Mouse (Mus musculus) stomach, postnatal 0 days (tissue): ENCODE results near the gene Klf3. TPM values are rescaled to one million over a fixed set of nuclear protein-coding genes. Genes with fewer than 3 reads are reported as not detected.
A peak's percentile ranks its signal among the peaks of the same experiment; 100 is the strongest.

Source experiments
- ATAC-seq: fragments of 200-750 bp; cut with Nextera tagmentation; 2 replicates; pipeline ENCODE4 v1.8.0; 2017; ENCODE audit not compliant: low FRiP score, low TSS enrichment
- DNase-seq: peaks from one replicate; pipeline ENCODE4 v3.0.0-alpha.2; 2016; ENCODE audit warnings: low spot score
- H3K27ac ChIP-seq: fragments of 300-500 bp; sonication (generic); replicated peaks from 2 replicates; pipeline ENCODE4 v1.5.1; 2014; ENCODE audit warnings: mild to moderate bottlenecking, control low read depth
- H3K27me3 ChIP-seq: fragments of 300-500 bp; sonication (generic); 2 replicates; pipeline ENCODE4 v1.6.1; 2014; ENCODE audit warnings: low read length; ENCODE audit not compliant: control insufficient read depth, insufficient read depth
- H3K36me3 ChIP-seq: fragments of 300-500 bp; sonication (generic); 2 replicates; pipeline ENCODE4 v1.6.1; 2014; ENCODE audit warnings: low read length, mixed read lengths; ENCODE audit not compliant: control insufficient read depth, insufficient read depth
- H3K4me1 ChIP-seq: fragments of 300-500 bp; sonication (generic); replicated peaks from 2 replicates; pipeline ENCODE4 v1.6.1; 2014; ENCODE audit warnings: antibody characterized with exemption; ENCODE audit not compliant: control insufficient read depth, insufficient read depth
- H3K4me2 ChIP-seq: fragments of 300-500 bp; sonication (generic); replicated peaks from 2 replicates; pipeline ENCODE4 v1.6.1; 2014; ENCODE audit warnings: low read depth, mild to moderate bottlenecking, control low read depth, moderate library complexity
- H3K4me3 ChIP-seq: fragments of 300-500 bp; sonication (generic); 2 replicates; pipeline ENCODE4 v1.5.1; 2014; ENCODE audit warnings: low read depth, low read length, control low read depth
- H3K9ac ChIP-seq: fragments of 300-500 bp; sonication (generic); 2 replicates; pipeline ENCODE4 v1.6.1; 2014; ENCODE audit warnings: mild to moderate bottlenecking, low read length, control low read depth, mixed read lengths
- H3K9me3 ChIP-seq: fragments of 300-500 bp; sonication (generic); 2 replicates; pipeline ENCODE4 v1.6.1; 2016; ENCODE audit warnings: low read length; ENCODE audit not compliant: control insufficient read depth
- CTCF ChIP-seq: IDR thresholded peaks from 2 replicates; pipeline ENCODE4 v1.5.1; 2016; ENCODE audit warnings: antibody characterized with exemption, low read depth, mild to moderate bottlenecking, moderate library complexity
- EP300 ChIP-seq: optimal IDR thresholded peaks from 2 replicates; pipeline ENCODE3; 2016; ENCODE audit warnings: antibody characterized with exemption
- WGBS: fragments of 180-500 bp; shearing (Covaris S2); extraction: QIAGEN DNeasy Blood & Tissue Kit; methylation state at CpG from one replicate; pipeline ENCODE4 v1.1.7; 2014; 5-methylcytosine and 5-hydroxymethylcytosine counted together
- polyA plus RNA-seq: library from polyadenylated mRNA; unstranded; fragments of >200 nt; fragmentation: Nextera tagmentation; extraction: Ambion mirVana; gene quantifications from 2 replicates; pipeline ENCODE4 v1.2.1, GENCODE M21; 2015

The Klf3 gene
- polyA plus RNA-seq, 1 experiment from 2014 or later, result 101 TPM

GRCm38 (mm10) chr5:64811500-64812123 lies 8.4 kb downstream of the Klf3 start:
- 6% methylated on average over 14 of the region's 14 CpGs for WGBS
- peaks cover 26% of the 10 kb centered on the region for H3K4me1 ChIP-seq
- peak; percentile 89 for DNase-seq

GRCm38 (mm10) chr5:64812124-64812982 lies 9.2 kb downstream of the Klf3 start:
- ATAC-seq, result peak; percentile 45
- Histone ChIP-seq H3K4me1 (peaks cover 25% of the 10 kb centered on the region), H3K36me3 (no peaks in the 10 kb centered on the region), H3K4me3 (peak overlapping the region; percentile 15), H3K9ac (peak overlapping the region; percentile 52), H3K27ac (peak overlapping the region; percentile 96), H3K27me3 (no peaks in the 10 kb centered on the region), H3K9me3 (no peaks in the 10 kb centered on the region), H3K4me2 (peak overlapping the region; percentile 50)
- DNase-seq, result peak; percentile 86
- TF ChIP-seq EP300 (no peak), CTCF (no peak)
- 9% methylated on average over 22 of the region's 22 CpGs for WGBS

More at GRCm38 (mm10) chr5:64811500-64812123, 8.4 kb downstream of the Klf3 start:
- Histone ChIP-seq H3K27me3 (no peaks in the 10 kb centered on the region), H3K36me3 (no peaks in the 10 kb centered on the region), H3K27ac (peak overlapping the region; percentile 96), H3K4me3 (peak overlapping the region; percentile 15), H3K4me2 (peak overlapping the region; percentile 50), H3K9ac (peak overlapping the region; percentile 52), H3K9me3 (no peaks in the 10 kb centered on the region)
- TF ChIP-seq CTCF, result no peak
- no peak for TF ChIP-seq EP300
- ATAC-seq, result peak; percentile 88

GRCm38 (mm10) chr5:64812983-64813304 lies 9.8 kb downstream of the Klf3 start:
- H3K4me2 ChIP-seq, result peak overlapping the region; percentile 50
- 0 out of 2 replicates have a peak, but pooled peaks cover under 1% of the 10 kb centered on the region for H3K36me3 ChIP-seq
- ATAC-seq (no peak), DNase-seq (no peak)
- peak overlapping the region; percentile 96 for H3K27ac ChIP-seq
- peak overlapping the region; percentile 52 for H3K9ac ChIP-seq
- WGBS, result 26% methylated on average over 4 of the region's 4 CpGs
- H3K9me3 ChIP-seq, result no peaks in the 10 kb centered on the region
- H3K4me3 ChIP-seq, result peak overlapping the region; percentile 15
- TF ChIP-seq CTCF (no peak), EP300 (no peak)
- H3K4me1 ChIP-seq, result peaks cover 25% of the 10 kb centered on the region
- H3K27me3 ChIP-seq, result no peaks in the 10 kb centered on the region

GRCm38 (mm10) chr5:64813361-64813760 lies 10.2 kb downstream of the Klf3 start:
- H3K4me1 ChIP-seq, result peaks cover 25% of the 10 kb centered on the region
- peaks cover 3% of the 10 kb centered on the region; the same call in 1 of the 2 replicates for H3K36me3 ChIP-seq
- 4% methylated on average over 9 of the region's 9 CpGs for WGBS
- H3K27ac ChIP-seq, result peak overlapping the region; percentile 96
- H3K9me3 ChIP-seq, result no peaks in the 10 kb centered on the region
- ATAC-seq, result no peak
- no peak overlapping the region for H3K4me3 ChIP-seq
- peak overlapping the region; percentile 50 for H3K4me2 ChIP-seq
- no peaks in the 10 kb centered on the region for H3K27me3 ChIP-seq
- DNase-seq, result peak; percentile 85
- peak overlapping the region; percentile 52; the same call in 1 of the 2 replicates for H3K9ac ChIP-seq
- TF ChIP-seq EP300, result no peak
- peak; percentile 98 for TF ChIP-seq CTCF

- Histone ChIP-seq H3K27me3 (no peaks in the 10 kb centered on the region), H3K4me3 (no peak overlapping the region), H3K4me2 (no peak overlapping the region), H3K27ac (0 out of 2 replicates have a peak overlapping the region, but pooled peaks have one; percentile 5), H3K9ac (no peak overlapping the region; the same call in 1 of the 2 replicates), H3K36me3 (peaks cover 10% of the 10 kb centered on the region; the same call in 1 of the 2 replicates), H3K9me3 (no peaks in the 10 kb centered on the region), H3K4me1 (peaks cover 25% of the 10 kb centered on the region)
- 67% methylated on average over 7 of the region's 7 CpGs for WGBS
- DNase-seq (no peak), ATAC-seq (no peak)
- no peak for TF ChIP-seq CTCF
- TF ChIP-seq EP300, result no peak
These were observed 11.2 kb downstream of the Klf3 start for GRCm38 (mm10) chr5:64814416-64814815.
